Mouse (Mus musculus) midbrain, embryonic 11.5 days (tissue): ENCODE measurements around the gene G430095P16Rik. TPM values are rescaled to one million over a fixed set of nuclear protein-coding genes. Genes with fewer than 3 reads are reported as not detected.

ENCODE experiments used
- ATAC-seq: fragments of 200-750 bp; cut with Nextera tagmentation; 2 replicates; pipeline ENCODE4 v1.8.0; 2017; ENCODE audit warnings: moderate TSS enrichment, moderate library complexity; ENCODE audit not compliant: low FRiP score
- DNase-seq: peaks from one replicate; pipeline ENCODE4 v3.0.0; 2015; ENCODE audit warnings: low spot score; ENCODE audit errors: missing footprints
- H3K27ac ChIP-seq: fragments of 300-500 bp; sonication (generic); 2 replicates; pipeline ENCODE4 v1.5.1; 2014; ENCODE audit warnings: low read depth, low read length
- H3K27me3 ChIP-seq: fragments of 300-500 bp; sonication (generic); 2 replicates; pipeline ENCODE4 v1.6.1; 2014; ENCODE audit warnings: mild to moderate bottlenecking, low read length, moderate library complexity, mixed read lengths; ENCODE audit not compliant: control insufficient read depth, insufficient read depth
- H3K36me3 ChIP-seq: fragments of 300-500 bp; sonication (generic); 2 replicates; pipeline ENCODE4 v1.6.1; 2014; ENCODE audit warnings: mild to moderate bottlenecking, low read length, moderate library complexity, mixed read lengths; ENCODE audit not compliant: control insufficient read depth, insufficient read depth
- H3K4me1 ChIP-seq: fragments of 300-500 bp; sonication (generic); 2 replicates; pipeline ENCODE4 v1.6.1; 2014; ENCODE audit warnings: low read length; ENCODE audit not compliant: control insufficient read depth, insufficient read depth
- H3K4me2 ChIP-seq: fragments of 300-500 bp; sonication (generic); 2 replicates; pipeline ENCODE4 v1.6.1; 2014; ENCODE audit warnings: mild to moderate bottlenecking, moderate library complexity
- H3K4me3 ChIP-seq: fragments of 300-500 bp; sonication (generic); 2 replicates; pipeline ENCODE4 v1.5.1; 2014; ENCODE audit warnings: low read depth, low read length
- H3K9ac ChIP-seq: fragments of 300-500 bp; sonication (generic); 2 replicates; pipeline ENCODE4 v1.6.1; 2014; ENCODE audit warnings: low read length
- H3K9me3 ChIP-seq: fragments of 300-500 bp; sonication (generic); 2 replicates; pipeline ENCODE4 v1.6.1; 2016; ENCODE audit warnings: low read length; ENCODE audit not compliant: control insufficient read depth
- WGBS: fragments of 180-500 bp; shearing (Covaris S2); extraction: QIAGEN DNeasy Blood & Tissue Kit; methylation state at CpG from one replicate; pipeline ENCODE4 v1.1.7; 2014; 5-methylcytosine and 5-hydroxymethylcytosine counted together
- polyA plus RNA-seq: library from polyadenylated mRNA; unstranded; fragments of >200 nt; fragmentation: Nextera tagmentation; extraction: Ambion mirVana; gene quantifications from 2 replicates; pipeline ENCODE4 v1.2.1, GENCODE M21; 2014

Gene G430095P16Rik
- polyA plus RNA-seq, 1 experiment from 2014 or later = 1.9 TPM

GRCm38 (mm10) chr8:84773833-84774232, 51.0 kb downstream of the G430095P16Rik start:
- H3K9me3 ChIP-seq = no peaks in the 10 kb centered on the region
- 0% methylated on average over 18 of the region's 19 CpGs for WGBS
- DNase-seq (no peak), ATAC-seq (peak; percentile 50; the same call in 1 of the 2 replicates)
- no peak overlapping the region; the same call in 1 of the 2 replicates for H3K4me2 ChIP-seq
- no peak overlapping the region for H3K4me3 ChIP-seq
- no peak overlapping the region for H3K27ac ChIP-seq
- H3K36me3 ChIP-seq = no peaks in the 10 kb centered on the region
- H3K27me3 ChIP-seq = peaks cover 100% of the 10 kb centered on the region
- no peak overlapping the region for H3K9ac ChIP-seq
- peaks cover 4% of the 10 kb centered on the region; the same call in 1 of the 2 replicates for H3K4me1 ChIP-seq

GRCm38 (mm10) chr8:84774473-84774911, 51.7 kb downstream of the G430095P16Rik start:
- Histone ChIP-seq H3K27ac (no peak overlapping the region), H3K4me1 (peaks cover 4% of the 10 kb centered on the region; the same call in 1 of the 2 replicates), H3K9me3 (no peaks in the 10 kb centered on the region), H3K36me3 (no peaks in the 10 kb centered on the region), H3K4me2 (no peak overlapping the region), H3K27me3 (peaks cover 100% of the 10 kb centered on the region), H3K4me3 (no peak overlapping the region), H3K9ac (no peak overlapping the region)
- peak; percentile 92 for DNase-seq
- no peak for ATAC-seq
- 1% methylated on average over 10 of the region's 10 CpGs for whole genome bisulfite sequencing

DNA sequence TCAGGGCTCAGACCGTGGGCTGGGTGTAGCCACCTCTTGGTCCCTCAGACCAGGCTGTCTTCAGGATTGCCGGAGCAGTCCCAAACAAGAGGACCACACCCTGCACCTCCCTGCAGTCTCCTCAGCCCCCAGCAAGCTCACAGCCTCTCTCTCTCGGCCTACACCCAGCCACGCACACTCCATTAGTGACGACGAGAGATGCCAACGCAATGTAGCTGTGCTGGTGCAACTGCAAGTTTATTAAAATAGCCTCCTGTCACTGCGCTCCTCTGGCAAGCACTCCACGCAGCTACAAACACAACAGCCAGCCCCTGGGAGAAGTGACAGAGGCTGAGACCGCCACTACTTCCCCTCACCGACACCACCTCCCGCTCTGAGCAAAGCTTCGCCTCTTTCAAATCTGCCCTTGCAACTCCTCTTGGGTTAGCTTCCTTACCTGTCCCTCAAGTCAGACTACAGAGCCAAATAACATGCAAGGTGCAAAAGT, 52.3 kb downstream of the G430095P16Rik start:
- Histone ChIP-seq H3K36me3 (no peaks in the 10 kb centered on the region), H3K4me3 (no peak overlapping the region), H3K9me3 (no peaks in the 10 kb centered on the region), H3K4me2 (no peak overlapping the region), H3K4me1 (peaks cover 4% of the 10 kb centered on the region; the same call in 1 of the 2 replicates), H3K27ac (no peak overlapping the region), H3K9ac (no peak overlapping the region), H3K27me3 (peaks cover 100% of the 10 kb centered on the region)
- no peak for ATAC-seq
- DNase-seq = peak; percentile 94
- 2% methylated on average over 13 of the region's 13 CpGs for WGBS

- no peak overlapping the region for H3K4me2 ChIP-seq
- ATAC-seq = no peak
- whole genome bisulfite sequencing = 4% methylated on average over 7 of the region's 7 CpGs
Measured at GRCm38 (mm10) chr8:84775621-84776113, 52.9 kb downstream of the G430095P16Rik start.

More at GRCm38 (mm10) chr8:84775621-84776113, 52.9 kb downstream of the G430095P16Rik start:
- no peak overlapping the region for H3K27ac ChIP-seq
- DNase-seq = no peak
- no peak overlapping the region for H3K4me3 ChIP-seq
- no peaks in the 10 kb centered on the region for H3K36me3 ChIP-seq
- peaks cover 4% of the 10 kb centered on the region; the same call in 1 of the 2 replicates for H3K4me1 ChIP-seq
- no peaks in the 10 kb centered on the region for H3K9me3 ChIP-seq
- no peak overlapping the region for H3K9ac ChIP-seq
- H3K27me3 ChIP-seq = peaks cover 100% of the 10 kb centered on the region

Other genes starting within 250 kb of the G430095P16Rik start
- 49.9 and 52.9 TPM in 2 replicates for gene Ier2, start 60.2 kb upstream of the G430095P16Rik start, polyA plus RNA-seq
- 39.9 and 45.6 TPM in 2 replicates for gene Trmt1, start 36.7 kb upstream of the G430095P16Rik start, polyA plus RNA-seq
- gene Nacc1, start 35.1 kb upstream of the G430095P16Rik start, polyA plus RNA-seq = 18.6 and 21.4 TPM in 2 replicates
- 5.1 and 6.5 TPM in 2 replicates for gene Lyl1, start 21.6 kb upstream of the G430095P16Rik start, polyA plus RNA-seq
- gene Nfix, start 77.3 kb downstream of the G430095P16Rik start, polyA plus RNA-seq = 2.2 and 2.5 TPM in 2 replicates
- 3.9 and 4.6 TPM in 2 replicates for gene Dand5, start 99.8 kb downstream of the G430095P16Rik start, polyA plus RNA-seq
- gene Gadd45gip1, start 108.5 kb downstream of the G430095P16Rik start, polyA plus RNA-seq = 37.3 and 37.8 TPM in 2 replicates
- gene Rad23a, start 117.7 kb downstream of the G430095P16Rik start, polyA plus RNA-seq = 87.7 and 100 TPM in 2 replicates
- 708 and 747 TPM in 2 replicates for gene Calr, start 123.9 kb downstream of the G430095P16Rik start, polyA plus RNA-seq
- gene Farsa, start 134.0 kb downstream of the G430095P16Rik start, polyA plus RNA-seq = 77.4 and 84.4 TPM in 2 replicates
- gene Syce2, start 149.1 kb downstream of the G430095P16Rik start, polyA plus RNA-seq = 53.2 and 58.8 TPM in 2 replicates
- 24.6 and 31.8 TPM in 2 replicates for gene Gcdh, start 170.9 kb downstream of the G430095P16Rik start, polyA plus RNA-seq
- 13.7 and 14.4 TPM in 2 replicates for gene Klf1, start 178.9 kb downstream of the G430095P16Rik start, polyA plus RNA-seq
- 4.3 and 4.6 TPM in 2 replicates for gene Dnase2a, start 185.6 kb downstream of the G430095P16Rik start, polyA plus RNA-seq
- 8.8 and 10.2 TPM in 2 replicates for gene Mast1, start 214.4 kb downstream of the G430095P16Rik start, polyA plus RNA-seq
- gene Rtbdn, start 224.0 kb downstream of the G430095P16Rik start, polyA plus RNA-seq = 0.15 TPM in 1 of 2 replicates, not detected in the other
- not detected in 2 replicates for gene Gm49661, start 246.4 kb downstream of the G430095P16Rik start, polyA plus RNA-seq
- gene Prdx2, start 246.6 kb downstream of the G430095P16Rik start, polyA plus RNA-seq = 1,298 and 1,349 TPM in 2 replicates
- 113 and 121 TPM in 2 replicates for gene Rnaseh2a, start 246.8 kb downstream of the G430095P16Rik start, polyA plus RNA-seq